Mouse (Mus musculus) midbrain, embryonic 15.5 days (tissue): ENCODE measurements around the gene Acot7. TPM values are rescaled to one million over a fixed set of nuclear protein-coding genes. Genes with fewer than 3 reads are reported as not detected.

Experiments
- ATAC-seq: fragments of 200-750 bp; cut with Nextera tagmentation; replicated peaks from 2 replicates; pipeline ENCODE4 v1.8.0; 2017; ENCODE audit warnings: moderate TSS enrichment
- H3K27ac ChIP-seq: fragments of 300-500 bp; sonication (generic); 2 replicates; pipeline ENCODE4 v1.5.1; 2015; ENCODE audit warnings: mild to moderate bottlenecking, inconsistent platforms
- H3K27me3 ChIP-seq: fragments of 300-500 bp; sonication (generic); replicated peaks from 2 replicates; pipeline ENCODE4 v1.6.1; 2015; ENCODE audit warnings: inconsistent platforms
- H3K36me3 ChIP-seq: fragments of 300-500 bp; sonication (generic); replicated peaks from 2 replicates; pipeline ENCODE4 v1.6.1; 2015; ENCODE audit warnings: inconsistent platforms
- H3K4me1 ChIP-seq: fragments of 300-500 bp; sonication (generic); 2 replicates; pipeline ENCODE4 v1.6.1; 2015; ENCODE audit warnings: inconsistent platforms
- H3K4me2 ChIP-seq: fragments of 300-500 bp; sonication (generic); 2 replicates; pipeline ENCODE4 v1.6.1; 2015; ENCODE audit warnings: inconsistent platforms, mild to moderate bottlenecking, moderate library complexity
- H3K4me3 ChIP-seq: fragments of 300-500 bp; sonication (generic); 2 replicates; pipeline ENCODE4 v1.5.1; 2015; ENCODE audit warnings: mild to moderate bottlenecking, inconsistent platforms
- H3K9ac ChIP-seq: fragments of 300-500 bp; sonication (generic); 2 replicates; pipeline ENCODE4 v1.6.1; 2015; ENCODE audit warnings: mild to moderate bottlenecking, inconsistent platforms
- H3K9me3 ChIP-seq: fragments of 300-500 bp; sonication (generic); 2 replicates; pipeline ENCODE4 v1.6.1; 2016; ENCODE audit warnings: inconsistent platforms
- WGBS: fragments of 180-500 bp; shearing (Covaris S2); methylation state at CpG from one replicate; pipeline ENCODE4 v1.1.7; 2015; ENCODE audit warnings: mixed read lengths; 5-methylcytosine and 5-hydroxymethylcytosine counted together
- polyA plus RNA-seq: library from polyadenylated mRNA; unstranded; fragments of >200 nt; fragmentation: Nextera tagmentation; extraction: Ambion mirVana; gene quantifications from 2 replicates; pipeline ENCODE4 v1.2.1, GENCODE M21; 2015

Acot7 gene
- polyA plus RNA-seq, 1 experiment from 2014 or later, result 409 TPM

- no peak for ATAC-seq
- H3K9me3 ChIP-seq, result no peaks in the 10 kb centered on the region
- H3K27ac ChIP-seq, result no peak overlapping the region
- H3K4me2 ChIP-seq, result no peak overlapping the region
- H3K27me3 ChIP-seq, result no peaks in the 10 kb centered on the region
- no peak overlapping the region for H3K9ac ChIP-seq
- no peaks in the 10 kb centered on the region for H3K4me1 ChIP-seq
- 88% methylated on average over 9 of the region's 9 CpGs for WGBS
- no peak overlapping the region for H3K4me3 ChIP-seq
- 0 out of 2 replicates have a peak, but pooled peaks cover 4% of the 10 kb centered on the region for H3K36me3 ChIP-seq
Measured at GRCm38 (mm10) chr4:152243241-152243891, 65.4 kb downstream of the Acot7 start.

DNA sequence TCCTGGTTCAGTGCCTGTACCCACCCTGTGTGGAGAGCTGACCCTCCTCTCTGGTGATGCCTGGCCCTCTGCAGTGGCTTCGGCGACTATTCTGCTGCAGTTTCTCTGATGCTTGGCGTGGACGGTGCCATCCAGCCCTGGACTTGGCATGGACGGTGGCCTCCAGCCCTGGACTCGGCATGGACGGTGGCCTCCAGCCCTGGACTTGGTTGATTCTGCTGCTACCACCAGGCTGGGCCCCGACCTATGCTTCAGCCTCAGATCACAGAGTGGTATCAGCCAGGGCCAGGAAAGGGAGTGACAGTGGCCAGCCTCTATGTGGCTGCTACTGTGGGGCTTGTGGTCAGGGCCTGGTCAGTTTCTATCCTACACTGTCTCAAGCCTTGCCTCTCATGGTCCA is 66.0 kb downstream of the Acot7 start:
- 95% methylated on average over 8 of the region's 8 CpGs for WGBS

DNA sequence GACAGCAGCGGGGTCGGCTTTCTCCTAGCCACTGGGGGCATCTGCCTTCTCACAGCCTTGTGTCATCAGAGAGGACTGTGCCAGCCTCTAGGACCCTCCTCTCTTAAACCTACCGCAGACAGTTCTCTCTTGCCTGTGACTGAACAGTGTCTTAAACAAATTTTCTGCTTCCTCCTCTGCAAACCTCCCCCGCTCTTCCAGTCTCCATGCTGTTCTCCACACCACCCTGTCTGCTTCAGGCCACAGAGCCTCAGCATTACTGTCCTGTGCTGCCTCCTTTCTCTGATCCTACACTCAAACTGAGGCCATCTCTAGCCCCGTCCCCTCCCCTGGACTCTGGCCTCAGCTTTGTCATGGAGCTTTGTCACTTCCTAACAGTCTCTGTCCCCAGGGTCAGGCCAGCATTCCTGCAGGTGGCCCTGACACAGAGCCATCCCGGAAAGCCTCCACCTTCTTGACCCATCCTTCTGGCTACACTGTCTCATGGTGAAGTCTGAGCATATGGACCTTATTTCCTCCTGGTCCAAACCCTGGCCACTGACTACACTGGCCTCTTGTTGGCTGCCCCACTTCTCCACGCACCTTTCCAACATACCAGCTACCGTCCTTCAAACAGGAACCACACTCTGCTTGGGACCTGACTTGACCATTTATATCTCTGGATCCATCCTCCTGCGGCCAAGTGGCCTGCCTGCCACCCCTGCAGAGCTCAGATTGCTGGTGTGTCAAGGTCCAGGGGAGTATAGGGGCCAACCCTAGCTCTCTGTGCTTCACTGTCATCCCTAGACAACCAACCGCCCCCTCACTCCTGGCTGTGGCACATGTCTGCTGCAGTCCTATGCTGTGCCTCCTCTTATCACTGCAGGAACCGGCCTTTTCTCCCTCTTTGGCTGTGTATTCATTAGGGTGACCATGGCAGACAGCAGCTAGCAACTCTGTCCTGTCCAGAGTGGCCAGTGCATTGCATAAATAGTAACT is 66.9 kb downstream of the Acot7 start:
- Histone ChIP-seq H3K4me1 (no peaks in the 10 kb centered on the region), H3K27ac (no peak overlapping the region), H3K4me3 (no peak overlapping the region), H3K9ac (no peak overlapping the region), H3K27me3 (no peaks in the 10 kb centered on the region), H3K4me2 (no peak overlapping the region), H3K36me3 (no peaks in the 10 kb centered on the region), H3K9me3 (no peaks in the 10 kb centered on the region)
- WGBS, result 90% methylated on average over 11 of the region's 11 CpGs
- no peak for ATAC-seq

More for the DNA sequence above, 66.0 kb downstream of the Acot7 start:
- Histone ChIP-seq H3K27me3 (no peaks in the 10 kb centered on the region), H3K36me3 (0 out of 2 replicates have a peak, but pooled peaks cover 4% of the 10 kb centered on the region), H3K4me1 (no peaks in the 10 kb centered on the region), H3K9me3 (no peaks in the 10 kb centered on the region), H3K4me2 (no peak overlapping the region), H3K4me3 (no peak overlapping the region), H3K27ac (no peak overlapping the region), H3K9ac (no peak overlapping the region)
- ATAC-seq, result no peak

DNA sequence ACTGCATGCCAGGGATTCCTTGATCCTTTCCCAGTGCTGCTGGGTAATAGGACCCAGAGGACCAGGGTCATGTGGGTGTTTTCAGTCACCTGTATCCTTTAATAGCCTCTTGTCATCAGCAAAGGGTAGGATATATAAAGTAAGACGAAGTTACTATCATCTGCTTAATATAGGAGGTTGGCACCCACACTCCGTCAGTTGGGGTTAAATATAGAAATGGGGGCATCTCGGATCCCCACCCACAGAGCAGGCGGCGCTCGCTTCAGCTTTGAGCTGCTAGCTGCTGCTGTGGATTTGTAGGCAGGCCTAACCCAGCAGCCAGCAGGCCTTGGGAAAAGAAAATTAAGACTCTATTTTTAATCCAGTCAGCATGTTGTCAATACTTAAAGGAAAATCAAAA is 68.1 kb downstream of the Acot7 start:
- Histone ChIP-seq H3K36me3 (no peaks in the 10 kb centered on the region), H3K4me1 (no peaks in the 10 kb centered on the region), H3K4me2 (no peak overlapping the region), H3K27ac (no peak overlapping the region), H3K9me3 (no peaks in the 10 kb centered on the region), H3K9ac (no peak overlapping the region), H3K27me3 (no peaks in the 10 kb centered on the region), H3K4me3 (no peak overlapping the region)
- ATAC-seq, result no peak
- WGBS, result 81% methylated on average over 6 of the region's 6 CpGs

- no peaks in the 10 kb centered on the region for H3K4me1 ChIP-seq
- H3K9me3 ChIP-seq, result no peaks in the 10 kb centered on the region
- no peaks in the 10 kb centered on the region for H3K27me3 ChIP-seq
- ATAC-seq, result no peak
- no peak overlapping the region for H3K4me3 ChIP-seq
- H3K4me2 ChIP-seq, result no peak overlapping the region
- H3K27ac ChIP-seq, result no peak overlapping the region
- no peaks in the 10 kb centered on the region for H3K36me3 ChIP-seq
- WGBS, result 80% methylated on average over 3 of the region's 3 CpGs
- H3K9ac ChIP-seq, result no peak overlapping the region
Measured at GRCm38 (mm10) chr4:152247195-152247594, 69.3 kb downstream of the Acot7 start.

GRCm38 (mm10) chr4:152250615-152251014 is 72.7 kb downstream of the Acot7 start:
- WGBS, result 90% methylated on average over 6 of the region's 6 CpGs

GRCm38 (mm10) chr4:152253183-152253759 is 75.3 kb downstream of the Acot7 start:
- H3K4me2 ChIP-seq, result no peak overlapping the region
- 79% methylated on average over 9 of the region's 9 CpGs for WGBS
- H3K9ac ChIP-seq, result no peak overlapping the region
- no peaks in the 10 kb centered on the region for H3K36me3 ChIP-seq
- no peak for ATAC-seq
- H3K4me1 ChIP-seq, result 0 out of 2 replicates have a peak, but pooled peaks cover 3% of the 10 kb centered on the region
- no peaks in the 10 kb centered on the region for H3K9me3 ChIP-seq
- no peaks in the 10 kb centered on the region for H3K27me3 ChIP-seq
- H3K4me3 ChIP-seq, result no peak overlapping the region
- no peak overlapping the region for H3K27ac ChIP-seq

More at GRCm38 (mm10) chr4:152250615-152251014, 72.7 kb downstream of the Acot7 start:
- no peak for ATAC-seq
- Histone ChIP-seq H3K4me2 (no peak overlapping the region), H3K36me3 (no peaks in the 10 kb centered on the region), H3K4me1 (no peaks in the 10 kb centered on the region), H3K9ac (no peak overlapping the region), H3K4me3 (no peak overlapping the region), H3K9me3 (no peaks in the 10 kb centered on the region), H3K27ac (no peak overlapping the region), H3K27me3 (no peaks in the 10 kb centered on the region)

- H3K27me3 ChIP-seq, result no peaks in the 10 kb centered on the region
- H3K27ac ChIP-seq, result no peak overlapping the region
- no peak overlapping the region for H3K4me2 ChIP-seq
- no peaks in the 10 kb centered on the region for H3K9me3 ChIP-seq
- no peak overlapping the region for H3K9ac ChIP-seq
- WGBS, result 62% methylated on average over 6 of the region's 6 CpGs
- ATAC-seq, result no peak
- H3K4me1 ChIP-seq, result peaks cover 5% of the 10 kb centered on the region; the same call in 1 of the 2 replicates
- no peaks in the 10 kb centered on the region for H3K36me3 ChIP-seq
- no peak overlapping the region for H3K4me3 ChIP-seq
Measured at GRCm38 (mm10) chr4:152257070-152257469, 79.1 kb downstream of the Acot7 start.

DNA sequence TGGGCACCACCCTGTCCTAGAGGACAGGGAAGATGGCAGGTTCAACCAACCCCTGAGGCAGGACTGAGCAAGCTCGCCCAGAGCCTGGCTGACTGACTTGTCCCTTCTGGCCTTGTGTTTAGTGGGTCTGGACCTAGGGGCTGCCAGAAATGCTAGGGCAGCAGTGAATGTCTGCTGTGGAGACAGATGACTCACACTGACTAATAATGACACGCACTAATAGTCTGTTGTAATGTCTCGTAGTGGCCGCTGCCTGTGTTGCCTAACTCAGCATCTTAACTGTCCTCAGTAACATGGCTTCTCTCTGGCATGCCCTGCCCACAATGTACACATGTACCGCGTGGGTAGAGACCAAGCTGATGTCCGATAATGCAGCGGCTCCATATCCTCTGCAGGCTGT is 82.5 kb downstream of the Acot7 start:
- Histone ChIP-seq H3K36me3 (no peaks in the 10 kb centered on the region), H3K4me1 (peaks cover 11% of the 10 kb centered on the region; the same call in 1 of the 2 replicates), H3K27ac (no peak overlapping the region), H3K9ac (no peak overlapping the region), H3K9me3 (no peaks in the 10 kb centered on the region), H3K27me3 (no peaks in the 10 kb centered on the region), H3K4me2 (no peak overlapping the region), H3K4me3 (no peak overlapping the region)
- no peak for ATAC-seq
- WGBS, result 94% methylated on average over 8 of the region's 8 CpGs

GRCm38 (mm10) chr4:152262187-152262586 is 84.3 kb downstream of the Acot7 start:
- Histone ChIP-seq H3K4me3 (no peak overlapping the region), H3K9me3 (no peaks in the 10 kb centered on the region), H3K4me2 (no peak overlapping the region), H3K27me3 (no peaks in the 10 kb centered on the region), H3K4me1 (peaks cover 9% of the 10 kb centered on the region; the same call in 1 of the 2 replicates), H3K36me3 (no peaks in the 10 kb centered on the region), H3K27ac (no peak overlapping the region), H3K9ac (no peak overlapping the region)
- ATAC-seq, result no peak
- 72% methylated on average over 9 of the region's 9 CpGs for WGBS

DNA sequence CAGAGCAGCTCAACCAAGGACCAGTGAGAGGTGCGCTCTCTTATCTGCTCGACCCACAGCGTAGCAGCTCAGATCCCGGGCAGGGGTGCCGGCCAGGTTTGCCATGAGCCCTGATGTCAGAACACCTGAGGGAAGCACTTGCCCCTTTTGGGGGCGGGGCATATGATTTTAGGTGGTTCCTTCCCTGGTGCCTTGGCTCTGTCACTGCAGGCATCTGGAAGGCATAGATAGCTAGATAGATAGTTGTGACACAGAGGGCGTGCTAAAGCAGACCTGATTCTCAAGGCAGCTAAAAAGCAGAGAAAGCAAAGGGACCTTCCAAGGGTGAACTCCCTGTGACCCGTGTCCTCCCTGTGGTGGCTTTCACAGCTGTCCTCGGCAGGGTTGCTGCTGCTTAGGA is 85.2 kb downstream of the Acot7 start:
- no peak for ATAC-seq
- Histone ChIP-seq H3K27me3 (no peaks in the 10 kb centered on the region), H3K4me1 (peaks cover 8% of the 10 kb centered on the region; the same call in 1 of the 2 replicates), H3K36me3 (no peaks in the 10 kb centered on the region), H3K27ac (no peak overlapping the region), H3K4me2 (no peak overlapping the region), H3K4me3 (no peak overlapping the region), H3K9ac (no peak overlapping the region), H3K9me3 (no peaks in the 10 kb centered on the region)
- WGBS, result 67% methylated on average over 9 of the region's 9 CpGs

GRCm38 (mm10) chr4:152263512-152264176 is 85.7 kb downstream of the Acot7 start:
- Histone ChIP-seq H3K9ac (no peak overlapping the region), H3K4me2 (no peak overlapping the region), H3K9me3 (no peaks in the 10 kb centered on the region), H3K36me3 (no peaks in the 10 kb centered on the region), H3K27me3 (no peaks in the 10 kb centered on the region), H3K27ac (no peak overlapping the region), H3K4me1 (peaks cover 8% of the 10 kb centered on the region; the same call in 1 of the 2 replicates), H3K4me3 (no peak overlapping the region)
- 38% methylated on average over 10 of the region's 10 CpGs for WGBS
- no peak for ATAC-seq
